Mouse (Mus musculus) ovary, postnatal 36 days (tissue): ENCODE results near the gene Tmtc4.

Experiments
- DNase-seq: peaks from one replicate; pipeline ENCODE4 v3.0.0; 2022; ENCODE audit warnings: low spot score, mixed read lengths

The Tmtc4 gene

DNA sequence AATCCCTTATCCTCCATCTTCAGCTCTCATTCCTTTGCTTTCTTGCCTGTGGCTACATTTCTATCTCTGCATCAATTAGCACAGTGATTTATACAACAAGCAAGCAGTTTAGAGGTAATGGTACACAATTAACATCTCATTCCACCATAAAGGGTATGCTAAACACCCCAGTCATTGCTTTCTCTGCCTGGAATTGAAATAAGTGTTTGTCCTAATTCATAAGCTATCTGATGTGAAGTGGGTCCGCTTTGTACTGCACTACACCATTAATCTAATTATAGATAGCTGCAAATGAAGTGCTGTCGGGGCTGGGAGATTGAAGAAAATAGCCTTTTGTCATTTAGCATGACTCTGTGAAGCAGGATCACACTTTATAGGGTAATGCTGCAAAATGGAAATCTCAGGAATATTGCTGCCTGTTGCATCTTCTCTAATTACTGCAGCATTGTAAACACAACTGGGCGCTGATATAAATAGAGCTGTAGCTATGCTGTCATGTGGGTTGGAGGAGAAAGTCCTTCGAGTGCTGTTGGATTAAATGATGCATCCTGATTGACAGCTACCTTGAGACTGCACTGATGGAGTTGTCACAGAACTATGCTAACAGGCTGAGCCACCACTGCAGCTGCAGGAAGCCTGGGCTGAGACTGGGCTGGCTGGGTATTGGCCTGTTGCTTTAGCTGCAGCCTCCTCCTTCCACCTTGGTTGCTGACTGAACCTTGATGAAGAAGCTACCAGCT is 111.8 kb downstream of the Tmtc4 start:
- no peak for DNase-seq

- no peak for DNase-seq
Observed at GRCm38 (mm10) chr14:122869831-122870230, 114.0 kb downstream of the Tmtc4 start.
